Mouse (Mus musculus): Measurements from ENCODE around the gene Slf2. TPM values are rescaled to one million over a fixed set of nuclear protein-coding genes. Genes with fewer than 3 reads are reported as not detected.

Slf2 gene
- total and polyA plus RNA-seq, 2 experiments: 7.9 to 15.1 TPM

GRCm38 (mm10) chr19:45007021-45007420 lies 76.1 kb downstream of the Slf2 start:
- Histone ChIP-seq H3K9ac (ENCODE audit: low read depth, low read length) (peak overlapping the region; percentile 45), H3K4me3 (ENCODE audit: insufficient read depth, low read depth, low read length) (peak overlapping the region; percentile 82), H3K27me3 (ENCODE audit: control insufficient read depth, insufficient read depth, low read length) (no peaks in the 10 kb centered on the region), H3K27ac (replicated peaks; ENCODE audit: insufficient read depth, low read depth, low read length) (peak overlapping the region; percentile 72), H3K4me1 (ENCODE audit: control insufficient read depth, insufficient read depth, low read length) (peaks cover 15% of the 10 kb centered on the region), H3K79me2 (ENCODE audit: control insufficient read depth, insufficient read depth, low read length) (no peaks in the 10 kb centered on the region), H3K36me3 (ENCODE audit: control insufficient read depth, insufficient read depth, low read length) (peaks cover 10% of the 10 kb centered on the region)
- WGBS: 6% methylated on average over 17 of the region's 17 CpGs
- TF ChIP-seq CTCF (IDR thresholded peaks at IDR 0.05; ENCODE audit: low read depth, low read length) (no peak), POLR2A (IDR thresholded peaks at IDR 0.05; ENCODE audit: extremely low read depth, insufficient read depth, low read length) (no peak)
- no peak for DNase-seq (ENCODE audit: extremely low read depth, low read depth, low spot score)

- H3K9ac ChIP-seq (ENCODE audit: low read depth, low read length): peak overlapping the region; percentile 45
- peak overlapping the region; percentile 82 for H3K4me3 ChIP-seq (ENCODE audit: insufficient read depth, low read depth, low read length)
- H3K4me1 ChIP-seq (ENCODE audit: control insufficient read depth, insufficient read depth, low read length): peaks cover 15% of the 10 kb centered on the region
- TF ChIP-seq CTCF (IDR thresholded peaks at IDR 0.05; ENCODE audit: low read depth, low read length) (no peak), POLR2A (IDR thresholded peaks at IDR 0.05; ENCODE audit: extremely low read depth, insufficient read depth, low read length) (no peak)
- no peaks in the 10 kb centered on the region for H3K79me2 ChIP-seq (ENCODE audit: control insufficient read depth, insufficient read depth, low read length)
- peak overlapping the region; percentile 72 for H3K27ac ChIP-seq (replicated peaks; ENCODE audit: insufficient read depth, low read depth, low read length)
- DNase-seq (ENCODE audit: extremely low read depth, low read depth, low spot score): peak; percentile 93
- no peaks in the 10 kb centered on the region for H3K27me3 ChIP-seq (ENCODE audit: control insufficient read depth, insufficient read depth, low read length)
- 25% methylated on average over 20 of the region's 20 CpGs for WGBS
- H3K36me3 ChIP-seq (ENCODE audit: control insufficient read depth, insufficient read depth, low read length): peaks cover 10% of the 10 kb centered on the region
These were observed 76.7 kb downstream of the Slf2 start for GRCm38 (mm10) chr19:45007425-45008191.

- Histone ChIP-seq H3K9ac (ENCODE audit: low read depth, low read length) (no peak overlapping the region), H3K27me3 (ENCODE audit: control insufficient read depth, insufficient read depth, low read length) (no peaks in the 10 kb centered on the region), H3K79me2 (ENCODE audit: control insufficient read depth, insufficient read depth, low read length) (no peaks in the 10 kb centered on the region), H3K4me3 (ENCODE audit: insufficient read depth, low read depth, low read length) (no peak overlapping the region), H3K36me3 (ENCODE audit: control insufficient read depth, insufficient read depth, low read length) (peaks cover 10% of the 10 kb centered on the region), H3K4me1 (ENCODE audit: control insufficient read depth, insufficient read depth, low read length) (peaks cover 18% of the 10 kb centered on the region), H3K27ac (replicated peaks; ENCODE audit: insufficient read depth, low read depth, low read length) (no peak overlapping the region)
- WGBS: 92% methylated on average over 4 of the region's 4 CpGs
- DNase-seq (ENCODE audit: extremely low read depth, low read depth, low spot score): no peak
- TF ChIP-seq CTCF (IDR thresholded peaks at IDR 0.05; ENCODE audit: low read depth, low read length) (no peak), POLR2A (IDR thresholded peaks at IDR 0.05; ENCODE audit: extremely low read depth, insufficient read depth, low read length) (no peak)
These were observed 79.7 kb downstream of the Slf2 start for GRCm38 (mm10) chr19:45010646-45011045.

GRCm38 (mm10) chr19:45012219-45012618 lies 81.3 kb downstream of the Slf2 start:
- DNase-seq (ENCODE audit: extremely low read depth, low read depth, low spot score): no peak
- H3K27ac ChIP-seq (replicated peaks; ENCODE audit: insufficient read depth, low read depth, low read length): no peak overlapping the region
- H3K79me2 ChIP-seq (ENCODE audit: control insufficient read depth, insufficient read depth, low read length): no peaks in the 10 kb centered on the region
- H3K4me1 ChIP-seq (ENCODE audit: control insufficient read depth, insufficient read depth, low read length): peaks cover 19% of the 10 kb centered on the region
- no peak overlapping the region for H3K9ac ChIP-seq (ENCODE audit: low read depth, low read length)
- TF ChIP-seq CTCF (IDR thresholded peaks at IDR 0.05; ENCODE audit: low read depth, low read length) (no peak), POLR2A (IDR thresholded peaks at IDR 0.05; ENCODE audit: extremely low read depth, insufficient read depth, low read length) (no peak)
- 90% methylated on average over 8 of the region's 8 CpGs for WGBS
- no peaks in the 10 kb centered on the region for H3K27me3 ChIP-seq (ENCODE audit: control insufficient read depth, insufficient read depth, low read length)
- no peak overlapping the region for H3K4me3 ChIP-seq (ENCODE audit: insufficient read depth, low read depth, low read length)
- peaks cover 10% of the 10 kb centered on the region for H3K36me3 ChIP-seq (ENCODE audit: control insufficient read depth, insufficient read depth, low read length)

- 55% methylated on average over 6 of the region's 6 CpGs for WGBS
- no peak for DNase-seq (ENCODE audit: extremely low read depth, low read depth, low spot score)
- Histone ChIP-seq H3K79me2 (ENCODE audit: control insufficient read depth, insufficient read depth, low read length) (no peaks in the 10 kb centered on the region), H3K9ac (ENCODE audit: low read depth, low read length) (no peak overlapping the region), H3K27me3 (ENCODE audit: control insufficient read depth, insufficient read depth, low read length) (no peaks in the 10 kb centered on the region), H3K27ac (replicated peaks; ENCODE audit: insufficient read depth, low read depth, low read length) (no peak overlapping the region), H3K4me3 (ENCODE audit: insufficient read depth, low read depth, low read length) (no peak overlapping the region), H3K36me3 (ENCODE audit: control insufficient read depth, insufficient read depth, low read length) (peaks cover 10% of the 10 kb centered on the region), H3K4me1 (ENCODE audit: control insufficient read depth, insufficient read depth, low read length) (peaks cover 15% of the 10 kb centered on the region)
- no peak for TF ChIP-seq CTCF (IDR thresholded peaks at IDR 0.05; ENCODE audit: low read depth, low read length)
- TF ChIP-seq POLR2A (IDR thresholded peaks at IDR 0.05; ENCODE audit: extremely low read depth, insufficient read depth, low read length): no peak
These were observed 81.7 kb downstream of the Slf2 start for GRCm38 (mm10) chr19:45012636-45013035.
